Mouse (Mus musculus) ovary, adult 10 weeks (tissue): ENCODE data around the gene Ankrd10. TPM values are rescaled to one million over a fixed set of nuclear protein-coding genes. Genes with fewer than 3 reads are reported as not detected.

Source experiments
- polyA plus RNA-seq: library from polyadenylated mRNA; stranded (reverse); fragments of 350-450 nt; fragmentation: Illumina TruSeq; extraction: RNeasy Lipid Tissue Mini Kit (QIAGEN cat#74804); gene quantifications from one replicate; pipeline ENCODE4 v1.2.3, GENCODE M21; 2014

The Ankrd10 gene
- 53.3 TPM for polyA plus RNA-seq

DNA sequence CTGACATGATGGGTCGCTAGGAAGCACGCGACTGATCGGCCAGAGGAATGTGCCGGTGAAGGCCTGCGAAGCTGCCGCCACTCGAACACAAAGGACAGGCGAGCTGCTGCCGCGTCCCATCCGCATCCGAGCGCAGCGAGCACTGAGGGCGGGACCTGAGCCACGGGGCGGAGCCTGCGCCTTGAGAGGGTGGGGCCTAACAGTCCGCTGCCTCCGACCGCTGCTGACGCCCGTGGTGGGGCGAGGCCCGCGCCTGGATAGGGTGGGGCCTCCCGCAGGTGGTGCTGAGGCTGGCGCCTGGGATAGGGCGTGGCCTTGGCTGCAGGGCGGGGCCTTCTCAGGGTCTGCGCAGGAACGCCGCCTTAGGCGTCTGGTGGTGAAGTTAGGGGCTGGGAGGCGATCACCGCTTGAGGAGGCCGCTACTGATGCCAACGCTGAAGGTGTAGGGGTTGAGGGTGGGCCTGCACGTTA, at the start of gene Ankrd10:
Ankrd10 (minus strand) TSS at position 147 of the 471 bp plus-strand sequence.

Other genes starting within 250 kb of the Ankrd10 start
- 1.6 TPM for gene Rab20, start 157.0 kb downstream of the Ankrd10 start, polyA plus RNA-seq
- 9.3 TPM for gene Naxd, start 138.3 kb downstream of the Ankrd10 start, polyA plus RNA-seq
- 4.7 TPM for gene Cars2, start 85.0 kb downstream of the Ankrd10 start, polyA plus RNA-seq
- 50.9 TPM for gene Ing1, start 80.2 kb downstream of the Ankrd10 start, polyA plus RNA-seq
- not detected for gene 1700016D06Rik, start 65.3 kb upstream of the Ankrd10 start, polyA plus RNA-seq
- 26.5 TPM for gene Arhgef7, start 92.0 kb upstream of the Ankrd10 start, polyA plus RNA-seq
- not detected for gene Tex29, start 204.7 kb upstream of the Ankrd10 start, polyA plus RNA-seq